Mouse (Mus musculus) erythroblast, embryonic 14.5 days (primary cell): ENCODE results near the gene Tas1r3. TPM values are rescaled to one million over a fixed set of nuclear protein-coding genes. Genes with fewer than 3 reads are reported as not detected.

Experiments
- H3K27me3 ChIP-seq: 2 replicates; pipeline ENCODE4 v1.6.1; 2012; ENCODE audit warnings: inconsistent platforms; ENCODE audit not compliant: control insufficient read depth
- H3K36me3 ChIP-seq: 2 replicates; pipeline ENCODE4 v1.6.1; 2012; ENCODE audit warnings: mild to moderate bottlenecking, inconsistent platforms; ENCODE audit not compliant: control insufficient read depth
- H3K4me1 ChIP-seq: 2 replicates; pipeline ENCODE4 v1.6.1; 2012; ENCODE audit warnings: inconsistent platforms; ENCODE audit not compliant: control insufficient read depth
- H3K4me3 ChIP-seq: replicated peaks from 2 replicates; pipeline ENCODE3; 2012; ENCODE audit warnings: moderate library complexity, mild to moderate bottlenecking, inconsistent platforms
- H3K9me3 ChIP-seq: 2 replicates; pipeline ENCODE4 v1.6.1; 2012; ENCODE audit warnings: low read length, inconsistent platforms, mixed read lengths; ENCODE audit not compliant: control insufficient read depth
- GATA1 ChIP-seq: IDR thresholded peaks from 2 replicates; pipeline ENCODE4 v1.6.1; 2012; ENCODE audit warnings: low read length, inconsistent platforms, mixed read lengths
- TAL1 ChIP-seq: IDR thresholded peaks from 3 replicates; pipeline ENCODE4 v1.6.1; 2012; ENCODE audit warnings: low read length, inconsistent platforms, mixed read lengths
- polyA plus RNA-seq: library from polyadenylated mRNA; stranded (reverse); fragments of >175 nt; gene quantifications from 2 replicates; pipeline ENCODE4 v1.2.3, GENCODE M21; 2012

The Tas1r3 gene
- polyA plus RNA-seq, 1 experiment, result not detected

GRCm38 (mm10) chr4:155891551-155892001 is 28.4 kb upstream of the Tas1r3 start, which contains the start of the genes Pusl1 and Acap3:
TSS of gene Pusl1 (minus strand) at chr4:155891781.
TSS of gene Acap3 (plus strand) at chr4:155891822.
- Histone ChIP-seq H3K9me3 (no peaks in the 10 kb centered on the region), H3K4me3 (peak within 1 kb of the TSS; percentile 89), H3K36me3 (peaks cover 57% of the 10 kb centered on the region), H3K4me1 (peaks cover 58% of the 10 kb centered on the region), H3K27me3 (no peaks in the 10 kb centered on the region)
- no peak for TF ChIP-seq TAL1
- no peak for TF ChIP-seq GATA1

- Histone ChIP-seq H3K4me3 (peak overlapping the region; percentile 89), H3K4me1 (peaks cover 57% of the 10 kb centered on the region), H3K9me3 (no peaks in the 10 kb centered on the region), H3K27me3 (no peaks in the 10 kb centered on the region), H3K36me3 (peaks cover 57% of the 10 kb centered on the region)
- TF ChIP-seq TAL1 (no peak), GATA1 (no peak)
Measured at GRCm38 (mm10) chr4:155891011-155891471, 27.9 kb upstream of the Tas1r3 start.

- Histone ChIP-seq H3K27me3 (no peaks in the 10 kb centered on the region), H3K4me1 (peaks cover 39% of the 10 kb centered on the region), H3K36me3 (peaks cover 58% of the 10 kb centered on the region)
Measured at GRCm38 (mm10) chr4:155889316-155889715, 26.2 kb upstream of the Tas1r3 start.

GRCm38 (mm10) chr4:155888181-155888580 is 25.0 kb upstream of the Tas1r3 start:
- Histone ChIP-seq H3K4me3 (no peak overlapping the region), H3K36me3 (peaks cover 65% of the 10 kb centered on the region), H3K4me1 (peaks cover 28% of the 10 kb centered on the region), H3K9me3 (no peaks in the 10 kb centered on the region), H3K27me3 (no peaks in the 10 kb centered on the region)
- TF ChIP-seq TAL1, result no peak
- no peak for TF ChIP-seq GATA1

More at GRCm38 (mm10) chr4:155889316-155889715, 26.2 kb upstream of the Tas1r3 start:
- Histone ChIP-seq H3K9me3 (no peaks in the 10 kb centered on the region), H3K4me3 (no peak overlapping the region)
- no peak for TF ChIP-seq GATA1
- no peak for TF ChIP-seq TAL1

- Histone ChIP-seq H3K4me1 (peaks cover 23% of the 10 kb centered on the region), H3K36me3 (peaks cover 68% of the 10 kb centered on the region), H3K4me3 (no peak overlapping the region), H3K27me3 (no peaks in the 10 kb centered on the region), H3K9me3 (no peaks in the 10 kb centered on the region)
- TF ChIP-seq TAL1, result no peak
- TF ChIP-seq GATA1, result no peak
Measured at GRCm38 (mm10) chr4:155887674-155888073, 24.5 kb upstream of the Tas1r3 start.

GRCm38 (mm10) chr4:155886330-155886729 is 23.2 kb upstream of the Tas1r3 start:
- H3K36me3 ChIP-seq, result peaks cover 68% of the 10 kb centered on the region
- no peaks in the 10 kb centered on the region for H3K9me3 ChIP-seq
- no peak overlapping the region for H3K4me3 ChIP-seq
- no peaks in the 10 kb centered on the region for H3K27me3 ChIP-seq
- no peak for TF ChIP-seq TAL1
- no peak for TF ChIP-seq GATA1
- H3K4me1 ChIP-seq, result peaks cover 13% of the 10 kb centered on the region

GRCm38 (mm10) chr4:155883587-155883986 is 20.4 kb upstream of the Tas1r3 start:
- Histone ChIP-seq H3K36me3 (peaks cover 61% of the 10 kb centered on the region), H3K4me1 (no peaks in the 10 kb centered on the region), H3K4me3 (no peak overlapping the region), H3K9me3 (no peaks in the 10 kb centered on the region), H3K27me3 (no peaks in the 10 kb centered on the region)
- TF ChIP-seq TAL1 (no peak), GATA1 (no peak)

GRCm38 (mm10) chr4:155871404-155871803 is 8.2 kb upstream of the Tas1r3 start:
- H3K4me3 ChIP-seq, result peak overlapping the region; percentile 87
- TF ChIP-seq TAL1 (no peak), GATA1 (no peak; the same call in 1 of the 2 replicates)
- H3K9me3 ChIP-seq, result no peaks in the 10 kb centered on the region
- peaks cover 60% of the 10 kb centered on the region for H3K36me3 ChIP-seq
- peaks cover 42% of the 10 kb centered on the region for H3K4me1 ChIP-seq
- no peaks in the 10 kb centered on the region for H3K27me3 ChIP-seq

- Histone ChIP-seq H3K27me3 (no peaks in the 10 kb centered on the region), H3K4me1 (peaks cover 44% of the 10 kb centered on the region), H3K4me3 (peak within 1 kb of the TSS; percentile 87), H3K36me3 (peaks cover 66% of the 10 kb centered on the region), H3K9me3 (no peaks in the 10 kb centered on the region)
- no peak for TF ChIP-seq GATA1
Measured at GRCm38 (mm10) chr4:155869317-155870033, 6.3 kb upstream of the Tas1r3 start, which contains the start of the genes Cptp and Ints11. TSS of gene Cptp (minus strand) at chr4:155869440. TSS of gene Ints11 (plus strand) at chr4:155869546.
